Mouse (Mus musculus): ENCODE data around the gene Ssrp1. TPM values are rescaled to one million over a fixed set of nuclear protein-coding genes. Genes with fewer than 3 reads are reported as not detected.

Gene Ssrp1
- polyA plus RNA-seq, 1 experiment from 2014 or later = 230 TPM

- peaks cover 28% of the 10 kb centered on the region for H3K4me1 ChIP-seq
- peaks cover 86% of the 10 kb centered on the region for H3K36me3 ChIP-seq
- H3K9ac ChIP-seq = no peak overlapping the region
- H3K27me3 ChIP-seq (replicated peaks) = peaks cover 7% of the 10 kb centered on the region
- 92% methylated on average over 7 of the region's 7 CpGs for WGBS (ENCODE audit: insufficient replicate concordance)
- no peaks in the 10 kb centered on the region for H3K9me3 ChIP-seq (replicated peaks)
- no peak overlapping the region for H3K4me3 ChIP-seq
- no peak overlapping the region for H3K27ac ChIP-seq
- no peak for ATAC-seq
- H3K4me2 ChIP-seq = no peak overlapping the region
These were observed 6.6 kb downstream of the Ssrp1 start for GRCm38 (mm10) chr2:85043623-85044022.

GRCm38 (mm10) chr2:85046222-85046621 lies 9.2 kb downstream of the Ssrp1 start:
- Histone ChIP-seq H3K27ac (no peak overlapping the region), H3K9me3 (replicated peaks) (no peaks in the 10 kb centered on the region), H3K36me3 (peaks cover 60% of the 10 kb centered on the region), H3K4me2 (peak overlapping the region; percentile 97; the same call in 1 of the 2 replicates), H3K27me3 (replicated peaks) (peaks cover 32% of the 10 kb centered on the region), H3K4me1 (peaks cover 43% of the 10 kb centered on the region), H3K9ac (peak overlapping the region; percentile 17; the same call in 1 of the 2 replicates), H3K4me3 (no peak overlapping the region)
- WGBS (ENCODE audit: insufficient replicate concordance) = 85% methylated on average over 8 of the region's 8 CpGs
- no peak for ATAC-seq

GRCm38 (mm10) chr2:85047081-85047480 lies 10.0 kb downstream of the Ssrp1 start:
- Histone ChIP-seq H3K4me1 (peaks cover 43% of the 10 kb centered on the region), H3K27me3 (replicated peaks) (peaks cover 39% of the 10 kb centered on the region), H3K36me3 (peaks cover 54% of the 10 kb centered on the region), H3K27ac (peak overlapping the region; percentile 54; the same call in 1 of the 2 replicates), H3K4me3 (peak overlapping the region; percentile 65), H3K9ac (no peak overlapping the region), H3K9me3 (replicated peaks) (no peaks in the 10 kb centered on the region), H3K4me2 (peak overlapping the region; percentile 97)
- no peak for ATAC-seq
- 62% methylated on average over 10 of the region's 10 CpGs for WGBS (ENCODE audit: insufficient replicate concordance)

GRCm38 (mm10) chr2:85047596-85048167 lies 10.6 kb downstream of the Ssrp1 start, which contains the start of gene Tnks1bp1:
Gene Tnks1bp1, plus strand, starts transcription at chr2:85048022.
- H3K4me3 ChIP-seq = peak within 1 kb of the TSS; percentile 65
- peak within 1 kb of the TSS; percentile 97 for H3K4me2 ChIP-seq
- ATAC-seq = peak; percentile 87
- peak within 1 kb of the TSS; percentile 68 for H3K27ac ChIP-seq
- H3K36me3 ChIP-seq = peaks cover 52% of the 10 kb centered on the region
- H3K9ac ChIP-seq = peak within 1 kb of the TSS; percentile 73
- WGBS (ENCODE audit: insufficient replicate concordance) = 1% methylated on average over 42 of the region's 42 CpGs
- H3K27me3 ChIP-seq (replicated peaks) = peaks cover 42% of the 10 kb centered on the region
- no peaks in the 10 kb centered on the region for H3K9me3 ChIP-seq (replicated peaks)
- H3K4me1 ChIP-seq = peaks cover 43% of the 10 kb centered on the region

GRCm38 (mm10) chr2:85048168-85048751 lies 11.2 kb downstream of the Ssrp1 start:
- Histone ChIP-seq H3K9me3 (replicated peaks) (no peaks in the 10 kb centered on the region), H3K4me2 (peak overlapping the region; percentile 97), H3K27ac (peak overlapping the region; percentile 68), H3K9ac (peak overlapping the region; percentile 73), H3K4me1 (peaks cover 48% of the 10 kb centered on the region), H3K4me3 (peak overlapping the region; percentile 65), H3K27me3 (replicated peaks) (peaks cover 42% of the 10 kb centered on the region), H3K36me3 (peaks cover 46% of the 10 kb centered on the region)
- peak; percentile 31 for ATAC-seq
- WGBS (ENCODE audit: insufficient replicate concordance) = under 1% methylated on average over 28 of the region's 44 CpGs

GRCm38 (mm10) chr2:85049277-85049676 lies 12.2 kb downstream of the Ssrp1 start:
- no peak overlapping the region for H3K9ac ChIP-seq
- no peaks in the 10 kb centered on the region for H3K9me3 ChIP-seq (replicated peaks)
- H3K27me3 ChIP-seq (replicated peaks) = peaks cover 42% of the 10 kb centered on the region
- no peak for ATAC-seq
- H3K4me2 ChIP-seq = peak overlapping the region; percentile 97
- H3K4me3 ChIP-seq = no peak overlapping the region
- peaks cover 52% of the 10 kb centered on the region for H3K4me1 ChIP-seq
- 84% methylated on average over 4 of the region's 4 CpGs for WGBS (ENCODE audit: insufficient replicate concordance)
- no peak overlapping the region for H3K27ac ChIP-seq
- peaks cover 39% of the 10 kb centered on the region for H3K36me3 ChIP-seq

GRCm38 (mm10) chr2:85050001-85050634 lies 13.1 kb downstream of the Ssrp1 start:
- peaks cover 52% of the 10 kb centered on the region for H3K4me1 ChIP-seq
- ATAC-seq = no peak
- no peak overlapping the region for H3K9ac ChIP-seq
- H3K27ac ChIP-seq = no peak overlapping the region
- H3K4me3 ChIP-seq = no peak overlapping the region
- WGBS (ENCODE audit: insufficient replicate concordance) = 34% methylated on average over 10 of the region's 10 CpGs
- peak overlapping the region; percentile 34 for H3K4me2 ChIP-seq
- H3K27me3 ChIP-seq (replicated peaks) = peaks cover 44% of the 10 kb centered on the region
- H3K9me3 ChIP-seq (replicated peaks) = no peaks in the 10 kb centered on the region
- peaks cover 37% of the 10 kb centered on the region for H3K36me3 ChIP-seq

- no peak overlapping the region; the same call in 1 of the 2 replicates for H3K4me3 ChIP-seq
- peaks cover 52% of the 10 kb centered on the region for H3K4me1 ChIP-seq
- H3K27me3 ChIP-seq (replicated peaks) = peaks cover 44% of the 10 kb centered on the region
- H3K9ac ChIP-seq = 0 out of 2 replicates have a peak overlapping the region, but pooled peaks have one; percentile 3
- H3K36me3 ChIP-seq = peaks cover 32% of the 10 kb centered on the region
- H3K4me2 ChIP-seq = peak overlapping the region; percentile 34
- 46% methylated on average over 9 of the region's 9 CpGs for WGBS (ENCODE audit: insufficient replicate concordance)
- 0 out of 2 replicates have a peak overlapping the region, but pooled peaks have one; percentile 18 for H3K27ac ChIP-seq
- ATAC-seq = no peak
- no peaks in the 10 kb centered on the region for H3K9me3 ChIP-seq (replicated peaks)
These were observed 13.7 kb downstream of the Ssrp1 start for GRCm38 (mm10) chr2:85050746-85051145.

GRCm38 (mm10) chr2:85053192-85053816 lies 16.3 kb downstream of the Ssrp1 start:
- no peak overlapping the region for H3K4me3 ChIP-seq
- H3K9ac ChIP-seq = no peak overlapping the region
- H3K36me3 ChIP-seq = peaks cover 19% of the 10 kb centered on the region
- H3K9me3 ChIP-seq (replicated peaks) = no peaks in the 10 kb centered on the region
- peak overlapping the region; percentile 4; the same call in 1 of the 2 replicates for H3K4me2 ChIP-seq
- peaks cover 30% of the 10 kb centered on the region for H3K4me1 ChIP-seq
- no peak overlapping the region for H3K27ac ChIP-seq
- ATAC-seq = peak; percentile 26; the same call in 1 of the 2 replicates
- WGBS (ENCODE audit: insufficient replicate concordance) = 75% methylated on average over 5 of the region's 5 CpGs
- H3K27me3 ChIP-seq (replicated peaks) = peaks cover 55% of the 10 kb centered on the region

- peaks cover 32% of the 10 kb centered on the region for H3K36me3 ChIP-seq
- H3K27ac ChIP-seq = no peak overlapping the region
- H3K9ac ChIP-seq = no peak overlapping the region
- ATAC-seq = no peak
- no peaks in the 10 kb centered on the region for H3K9me3 ChIP-seq (replicated peaks)
- H3K4me2 ChIP-seq = no peak overlapping the region
- H3K27me3 ChIP-seq (replicated peaks) = peaks cover 23% of the 10 kb centered on the region
- peaks cover 21% of the 10 kb centered on the region for H3K4me1 ChIP-seq
- no peak overlapping the region for H3K4me3 ChIP-seq
- WGBS (ENCODE audit: insufficient replicate concordance) = 42% methylated on average over 5 of the region's 5 CpGs
These were observed 19.7 kb downstream of the Ssrp1 start for GRCm38 (mm10) chr2:85056711-85057110.

GRCm38 (mm10) chr2:85059677-85060076 lies 22.6 kb downstream of the Ssrp1 start:
- H3K27ac ChIP-seq = no peak overlapping the region
- no peak for ATAC-seq
- H3K9me3 ChIP-seq (replicated peaks) = no peaks in the 10 kb centered on the region
- no peak overlapping the region for H3K4me2 ChIP-seq
- peaks cover 37% of the 10 kb centered on the region for H3K36me3 ChIP-seq
- 72% methylated on average over 6 of the region's 6 CpGs for WGBS (ENCODE audit: insufficient replicate concordance)
- no peak overlapping the region for H3K9ac ChIP-seq
- H3K4me1 ChIP-seq = peaks cover 12% of the 10 kb centered on the region
- no peak overlapping the region for H3K4me3 ChIP-seq
- peaks cover 20% of the 10 kb centered on the region for H3K27me3 ChIP-seq (replicated peaks)

All from liver, embryonic 12.5 days (tissue).